Mouse (Mus musculus) left cerebral cortex, postnatal 10 days (tissue): ENCODE data around the gene Xpnpep1. TPM values are rescaled to one million over a fixed set of nuclear protein-coding genes. Genes with fewer than 3 reads are reported as not detected.

ENCODE experiments used
- DNase-seq, 2 experiments: peaks; one replicate each; pipeline ENCODE4 v3.0.0; 2021 to 2022; ENCODE audit warnings: low spot score in 2 of 2, mixed read lengths in 1 of 2; ENCODE audit errors: extremely low spot score in 1 of 2
- intact Hi-C: fragments of 180-260 bp; cut with DNase I; formaldehyde crosslinking; loops from one replicate; pipeline ENCODE4 v1.15.1; 2025
- total RNA-seq, 2 experiments: library from RNA; stranded (reverse); gene quantifications; 2 replicates each; pipeline ENCODE4 v1.2.3; 2021

Gene Xpnpep1
- total RNA-seq, 2 experiments from 2014 or later: 108 to 113 TPM

DNA sequence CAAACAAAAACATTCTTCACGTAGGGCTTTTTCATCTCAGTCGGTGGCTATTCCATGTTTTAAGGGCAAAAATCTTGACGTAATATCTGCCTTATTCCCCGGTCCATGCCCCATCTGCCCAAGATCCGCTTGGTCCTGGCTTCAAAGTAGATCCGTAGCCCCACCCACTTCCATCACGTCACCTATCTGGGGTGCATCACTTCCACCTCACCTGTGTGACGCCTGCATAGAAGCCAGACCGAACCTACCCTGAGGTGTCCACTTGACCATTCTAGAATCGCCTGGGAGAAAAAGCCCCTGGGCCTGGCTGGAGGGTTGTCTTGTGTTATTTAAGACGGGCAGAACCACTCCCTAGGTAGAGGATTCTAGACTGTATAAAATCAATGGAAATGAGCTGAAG is 924 bp downstream of the Xpnpep1 start:
- intact Hi-C loops: loop anchor here (5.0 to 10.0 kb wide), 2 partner anchors 103 to 186 kb away; partner anchors contain the start of gene Add3
- DNase-seq: peak in 1 of 2 experiments; percentile 43

DNA sequence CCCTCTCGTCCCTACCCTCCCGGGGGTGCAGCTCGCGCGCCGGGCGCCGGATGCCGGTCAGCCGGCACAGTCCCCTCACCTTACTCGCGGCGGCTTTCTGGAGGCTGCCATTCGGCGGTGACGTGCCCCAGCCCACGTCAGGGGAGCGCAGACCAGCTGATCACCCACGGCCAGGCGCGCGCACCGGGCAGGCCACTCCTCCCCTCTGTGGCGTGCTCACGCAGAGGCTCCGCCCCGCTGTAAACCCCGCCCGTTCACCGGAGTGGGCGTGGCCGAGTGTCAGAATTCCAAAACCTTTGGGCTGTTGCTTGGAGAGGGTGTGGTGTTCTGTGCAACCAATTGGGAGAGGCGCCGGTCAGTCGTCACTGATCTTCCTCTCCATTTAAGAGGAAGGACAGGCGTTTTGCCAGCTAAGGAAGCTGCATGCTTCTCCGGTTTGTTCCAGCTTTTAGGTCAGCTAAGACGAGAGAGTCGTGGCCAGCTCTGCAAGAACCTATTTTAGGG is 1.5 kb downstream of the Xpnpep1 start:
- intact Hi-C loops: loop anchor here (5.0 to 10.0 kb wide), 2 partner anchors 104 to 186 kb away; partner anchors contain the start of gene Add3

DNA sequence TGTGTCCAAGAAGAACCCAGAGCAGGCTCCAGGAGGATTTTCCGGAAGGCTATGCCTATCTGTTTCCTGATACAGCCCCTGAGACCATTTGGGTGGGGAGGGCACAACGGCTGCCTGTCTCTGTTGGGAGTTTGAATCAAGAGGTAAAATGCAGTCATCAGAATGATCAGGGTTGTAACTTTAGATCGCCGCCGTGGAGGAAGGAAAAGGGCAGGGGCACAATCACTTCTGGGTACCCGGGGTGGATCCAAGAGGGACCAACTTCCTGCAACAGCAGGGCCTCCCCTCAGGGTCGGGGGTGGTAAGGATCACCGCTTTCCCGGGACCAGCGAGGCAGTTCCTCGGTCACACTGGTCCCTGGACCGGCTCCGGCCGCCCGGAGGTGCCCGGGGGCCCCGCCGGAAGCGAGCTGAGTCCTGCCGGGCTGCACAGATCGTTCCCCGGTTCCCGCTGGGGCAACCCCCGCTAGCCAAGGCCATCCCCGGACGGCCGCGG is 2.0 kb downstream of the Xpnpep1 start:
- intact Hi-C loops: loop anchor here (5.0 to 10.0 kb wide), 2 partner anchors 104 to 187 kb away; partner anchors contain the start of gene Add3
- no peak for DNase-seq

More for the DNA sequence above, 1.5 kb downstream of the Xpnpep1 start:
- DNase-seq: peak; percentile 97 to 99

- intact Hi-C loops: loop anchor here (10.0 kb wide), 1 partner anchor 191 kb away; no protein-coding TSS in a partner anchor
- DNase-seq: no peak
Observed at GRCm38 (mm10) chr19:53033159-53033943, 6.7 kb downstream of the Xpnpep1 start.

GRCm38 (mm10) chr19:53032647-53033046 is 7.4 kb downstream of the Xpnpep1 start:
- intact Hi-C loops: loop anchor here (10.0 kb wide), 1 partner anchor 192 kb away; no protein-coding TSS in a partner anchor
- DNase-seq: no peak

GRCm38 (mm10) chr19:53031957-53032371 is 8.1 kb downstream of the Xpnpep1 start:
- intact Hi-C loops: loop anchor here (10.0 kb wide), 1 partner anchor 193 kb away; no protein-coding TSS in a partner anchor
- DNase-seq: no peak

DNA sequence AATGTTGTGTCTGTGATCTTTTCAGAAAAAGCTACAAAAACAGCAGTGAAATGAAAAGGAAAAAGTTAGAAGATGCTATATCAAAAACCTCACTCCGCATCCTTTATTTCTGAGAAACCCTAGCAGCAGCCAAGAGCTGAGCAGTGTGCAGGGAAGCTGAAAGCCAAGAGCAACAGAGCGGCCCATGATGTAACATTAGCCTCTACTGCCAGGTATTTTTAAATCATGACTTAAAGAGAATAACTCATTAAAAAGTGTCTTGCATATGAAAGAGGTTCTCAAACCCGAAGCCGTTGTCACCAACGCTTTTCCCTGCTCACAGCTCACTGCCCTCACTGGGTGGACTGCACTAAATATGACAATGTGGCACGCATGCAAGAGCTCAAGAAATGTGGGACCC is 9.7 kb downstream of the Xpnpep1 start:
- intact Hi-C loops: loop anchor here (10.0 kb wide), 1 partner anchor 195 kb away; no protein-coding TSS in a partner anchor
- DNase-seq: no peak

DNA sequence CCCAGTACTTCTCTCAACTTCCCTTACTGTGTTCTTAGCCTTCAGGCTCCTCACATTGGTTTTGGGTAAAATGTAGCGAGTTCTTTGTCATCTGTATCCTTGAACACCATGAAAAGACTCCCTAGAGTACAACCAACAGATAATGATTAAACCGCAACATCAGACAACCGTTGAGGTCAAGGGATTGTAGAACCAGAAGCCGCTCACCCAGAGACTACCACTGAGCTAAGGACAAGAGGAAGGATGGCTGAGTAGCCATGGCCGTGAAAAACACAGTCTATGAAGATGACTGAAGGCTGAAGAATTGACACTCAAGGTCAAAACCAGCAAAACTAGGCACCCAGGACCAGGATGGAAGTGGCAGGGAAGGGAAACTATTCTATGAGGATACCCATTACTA is 10.3 kb downstream of the Xpnpep1 start:
- intact Hi-C loops: loop anchor here (10.0 kb wide), 1 partner anchor 195 kb away; no protein-coding TSS in a partner anchor
- DNase-seq: no peak

GRCm38 (mm10) chr19:53029045-53029444 is 11.0 kb downstream of the Xpnpep1 start:
- DNase-seq: no peak
- intact Hi-C loops: no loop called here

DNA sequence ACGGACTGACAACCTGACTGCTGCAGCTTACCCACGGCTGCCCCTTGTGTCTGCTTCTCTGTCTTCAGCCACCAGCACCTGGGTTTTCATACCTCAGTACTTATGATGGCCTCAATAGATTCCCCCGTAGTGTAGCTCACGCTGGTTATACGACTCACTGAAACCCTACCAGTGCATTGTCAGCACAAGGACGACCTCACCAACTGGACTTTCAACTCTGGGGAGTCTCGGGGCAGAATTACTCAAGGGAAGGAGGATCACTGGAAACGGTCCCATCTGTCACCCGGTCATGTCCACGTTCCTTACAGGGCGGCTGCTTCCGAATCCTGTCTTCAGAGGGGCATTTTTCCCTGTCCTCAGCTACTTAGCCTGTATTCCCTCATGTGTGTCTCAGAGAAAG is 11.8 kb downstream of the Xpnpep1 start:
- intact Hi-C loops: no loop called here
- DNase-seq: no peak

GRCm38 (mm10) chr19:53023189-53023588 is 16.8 kb downstream of the Xpnpep1 start:
- no peak for DNase-seq
- intact Hi-C loops: no loop called here

DNA sequence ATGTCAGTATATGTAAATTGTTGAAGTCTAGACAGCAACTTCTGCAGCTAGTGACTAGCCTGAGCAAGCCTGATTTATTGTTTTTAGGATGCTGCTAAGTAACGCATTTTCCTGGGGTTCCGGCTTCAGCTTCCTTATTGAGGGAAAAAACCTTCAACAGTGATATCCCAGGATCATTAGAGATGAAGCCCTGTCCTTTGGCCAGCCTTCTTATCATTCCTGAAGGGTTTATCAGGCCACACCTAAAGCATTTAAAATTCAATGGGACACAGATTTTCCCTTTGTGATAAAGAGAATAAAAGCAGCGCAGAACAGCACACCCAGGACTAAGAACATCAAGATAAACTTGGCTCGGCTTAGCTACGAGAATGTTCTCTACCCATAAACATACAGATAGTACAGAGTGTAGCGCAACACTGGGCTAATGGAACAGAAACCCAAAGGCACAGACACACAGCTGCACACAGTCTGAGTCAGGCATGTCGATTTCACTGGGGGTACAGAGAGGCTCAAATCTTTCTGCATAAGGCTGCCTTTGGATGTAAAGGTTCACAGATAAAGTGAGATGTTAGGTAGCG is 17.9 kb downstream of the Xpnpep1 start:
- intact Hi-C loops: no loop called here
- DNase-seq: no peak

- intact Hi-C loops: no loop called here
- DNase-seq: no peak
Observed at GRCm38 (mm10) chr19:53021537-53021936, 18.5 kb downstream of the Xpnpep1 start.

DNA sequence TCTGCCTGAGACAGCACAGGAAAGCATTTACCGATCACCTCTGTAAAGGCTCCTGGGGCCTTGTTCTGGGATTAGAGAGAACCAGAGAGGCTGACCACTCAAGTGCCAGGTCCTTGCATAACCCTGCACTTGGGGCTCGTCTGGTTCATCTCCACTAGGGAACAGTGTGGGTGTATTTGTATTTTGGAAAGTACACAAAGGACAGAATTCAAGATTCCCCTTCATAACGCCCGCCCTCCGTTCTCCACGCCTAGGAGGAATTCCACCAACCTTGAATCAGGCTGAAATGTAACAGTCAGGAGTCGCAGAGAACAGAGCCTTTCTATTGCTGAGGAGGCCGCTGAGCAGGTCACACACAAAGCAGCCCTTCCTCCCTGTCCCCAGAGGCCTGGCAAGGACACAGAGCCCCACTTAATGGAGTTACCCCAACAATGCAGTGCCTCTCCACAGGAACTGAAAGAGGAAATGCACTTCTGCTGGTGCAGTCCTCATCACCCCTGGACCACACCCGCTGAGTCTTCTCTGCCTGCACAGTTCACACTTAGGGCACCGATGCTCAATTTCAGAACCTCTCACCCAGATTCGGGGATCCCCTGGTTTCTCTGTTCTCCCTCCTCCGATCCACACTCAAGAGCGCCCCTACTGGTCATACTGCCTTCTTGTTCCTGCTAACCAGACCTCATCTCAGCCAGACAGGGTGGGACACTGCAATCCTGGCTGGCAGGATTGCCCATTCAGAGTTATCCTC is 20.1 kb downstream of the Xpnpep1 start:
- DNase-seq: peak in 1 of 2 experiments; percentile 81
- intact Hi-C loops: no loop called here

DNA sequence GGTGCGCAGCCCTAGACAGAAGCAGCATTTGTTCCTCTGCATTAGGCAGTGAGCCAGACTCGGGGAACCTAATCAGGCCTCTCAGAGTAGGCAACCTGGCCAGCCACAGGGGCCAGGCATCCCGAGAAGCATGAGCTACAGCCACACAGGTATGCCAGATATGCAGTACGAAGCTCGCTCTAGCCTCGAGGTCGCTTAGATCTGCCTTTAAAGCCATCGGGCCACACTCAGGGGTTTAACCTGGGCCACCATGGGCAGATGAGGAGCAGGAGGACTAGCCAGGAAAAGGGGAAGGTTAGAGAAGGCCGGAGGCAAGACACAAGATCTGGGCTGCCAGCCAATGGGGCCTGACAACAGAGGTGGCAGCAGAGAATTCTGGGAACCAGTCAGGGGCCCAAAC is 22.1 kb downstream of the Xpnpep1 start:
- intact Hi-C loops: no loop called here
- DNase-seq: peak in 1 of 2 experiments; percentile 74

DNA sequence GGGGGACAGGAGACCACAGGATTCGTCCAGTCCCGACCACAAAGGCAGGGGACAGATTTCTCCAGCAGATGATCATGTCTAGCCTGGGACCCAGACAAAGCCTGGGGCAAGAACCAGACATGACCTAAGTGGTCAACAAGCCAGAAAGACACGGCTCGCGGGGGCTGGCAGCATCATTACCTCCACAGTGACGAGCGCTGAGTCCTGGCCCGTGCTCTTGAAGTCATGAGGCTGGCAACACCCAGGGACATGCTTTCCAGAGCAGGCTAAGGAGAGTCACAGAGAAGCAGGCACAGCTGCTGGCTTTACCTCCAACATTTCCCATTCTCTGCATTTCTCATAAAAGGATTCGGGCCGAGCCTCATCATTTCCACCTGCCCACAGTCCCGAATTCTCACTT is 22.8 kb downstream of the Xpnpep1 start:
- intact Hi-C loops: no loop called here

GRCm38 (mm10) chr19:53014910-53015710 is 24.9 kb downstream of the Xpnpep1 start:
- no peak for DNase-seq
- intact Hi-C loops: no loop called here

More for the DNA sequence above, 22.8 kb downstream of the Xpnpep1 start:
- no peak for DNase-seq

DNA sequence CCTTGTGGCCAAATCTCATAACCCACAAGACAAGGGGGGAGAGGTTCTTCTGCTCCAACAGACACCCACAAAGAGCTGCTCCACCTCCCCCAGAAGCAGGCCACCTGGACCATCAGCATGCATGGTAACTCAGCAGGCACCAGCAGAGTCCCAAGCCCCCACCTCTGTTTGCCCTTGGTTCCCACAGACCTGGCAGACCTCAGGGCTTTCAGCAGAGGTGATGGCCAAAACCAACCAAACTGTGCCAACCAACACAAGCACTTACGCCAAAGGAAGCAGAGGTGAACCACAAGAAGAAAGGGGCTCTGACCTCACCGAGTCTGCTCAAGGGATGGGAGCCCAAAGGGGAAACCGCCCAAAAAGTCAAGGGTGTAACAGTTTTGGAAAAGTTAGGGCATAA is 26.3 kb downstream of the Xpnpep1 start:
- peak in 1 of 2 experiments; percentile 41 for DNase-seq
- intact Hi-C loops: no loop called here
